Mouse (Mus musculus) CD4-positive naive resting alpha-beta T cell, adult 57 days (primary cell): ENCODE measurements around the gene Ascl3. TPM values are rescaled to one million over a fixed set of nuclear protein-coding genes. Genes with fewer than 3 reads are reported as not detected.

Experiments used
- total RNA-seq: library from RNA; stranded (reverse); gene quantifications from one replicate; pipeline ENCODE4 v1.2.4, GENCODE M21; 2023

Ascl3 gene
- total RNA-seq, result 1.2 TPM

GRCm38 (mm10) chr7:109731626-109732025 lies at the start of gene Ascl3:
Gene Ascl3, minus strand, starts transcription at chr7:109731726.

DNA sequence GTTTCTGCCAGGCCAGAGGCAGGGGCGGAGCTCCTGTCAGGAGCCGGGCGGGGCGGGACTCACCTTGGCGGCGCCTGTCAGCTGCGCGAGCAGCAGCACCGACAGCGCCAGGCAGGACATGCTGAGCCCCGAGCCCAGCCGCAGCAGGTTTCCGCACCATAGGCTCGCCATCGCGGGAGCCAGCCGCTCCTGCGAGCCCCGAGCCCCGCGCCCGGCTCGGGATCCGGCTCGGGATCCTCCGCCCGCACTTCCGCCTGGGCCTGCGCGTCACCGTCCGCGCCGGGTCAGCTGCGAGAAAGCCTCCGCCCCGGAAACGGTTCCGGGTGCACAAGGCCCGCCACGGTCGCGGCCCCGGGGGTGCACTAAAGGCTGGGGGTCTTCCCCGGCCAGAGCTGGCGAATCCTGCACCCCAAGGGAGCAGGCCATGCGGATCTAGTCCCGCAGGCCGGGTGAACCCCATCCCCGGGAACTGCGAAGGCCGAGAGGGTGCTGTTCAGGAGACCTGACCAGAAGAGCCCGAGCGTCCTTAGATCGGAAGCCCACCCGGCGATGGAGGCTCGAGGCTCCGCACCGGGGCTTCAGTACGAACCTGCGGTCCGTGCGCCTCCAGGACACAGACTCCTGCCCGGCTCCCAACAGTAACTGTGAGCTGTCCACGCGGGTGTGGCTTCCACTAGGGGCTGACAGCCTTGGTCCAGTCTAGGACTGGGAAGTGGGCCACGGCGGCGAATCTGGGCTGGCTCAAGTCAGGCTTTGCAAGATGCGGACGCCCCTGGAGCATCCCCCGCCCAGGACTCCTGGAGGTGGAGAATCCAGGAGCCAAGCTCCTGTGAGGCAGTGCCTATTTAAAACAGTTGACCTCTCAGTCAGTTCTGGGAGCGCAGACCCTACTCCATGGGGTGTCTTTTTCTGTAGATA lies 20.7 kb upstream of the Ascl3 start, which contains the start of gene Tmem9b:
Tmem9b (minus strand) TSS at position 868 of the 918 bp plus-strand sequence.

GRCm38 (mm10) chr7:109723697-109724096 lies 7.8 kb downstream of the Ascl3 start, which contains the start of gene BC051019:
Gene BC051019, minus strand, starts transcription at chr7:109723850.

GRCm38 (mm10) chr7:109703190-109704015 lies 28.1 kb downstream of the Ascl3 start, which contains the start of the genes St5 and Akip1:
Gene St5, minus strand, starts transcription at chr7:109703605.
Gene Akip1, plus strand, starts transcription at chr7:109703690.

Other genes with a start within 250 kb of the Ascl3 start
- gene Trim66, start 223.6 kb downstream of the Ascl3 start, total RNA-seq, result 0.18 TPM
- gene Rpl27a, start 212.6 kb downstream of the Ascl3 start, total RNA-seq, result 584 TPM
- gene St5, start 28.1 kb downstream of the Ascl3 start, total RNA-seq, result 2.2 TPM
- gene Akip1, start 28.0 kb downstream of the Ascl3 start, total RNA-seq, result 13.4 TPM
- not detected for gene BC051019, start 7.9 kb downstream of the Ascl3 start, total RNA-seq
- gene Tmem9b, start 21.1 kb upstream of the Ascl3 start, total RNA-seq, result 35.0 TPM
- gene Nrip3, start 50.3 kb upstream of the Ascl3 start, total RNA-seq, result 0.18 TPM
- gene Scube2, start 134.0 kb upstream of the Ascl3 start, total RNA-seq, result not detected
- 25.8 TPM for gene Dennd5a, start 228.7 kb upstream of the Ascl3 start, total RNA-seq